In the genomic region with DNA sequence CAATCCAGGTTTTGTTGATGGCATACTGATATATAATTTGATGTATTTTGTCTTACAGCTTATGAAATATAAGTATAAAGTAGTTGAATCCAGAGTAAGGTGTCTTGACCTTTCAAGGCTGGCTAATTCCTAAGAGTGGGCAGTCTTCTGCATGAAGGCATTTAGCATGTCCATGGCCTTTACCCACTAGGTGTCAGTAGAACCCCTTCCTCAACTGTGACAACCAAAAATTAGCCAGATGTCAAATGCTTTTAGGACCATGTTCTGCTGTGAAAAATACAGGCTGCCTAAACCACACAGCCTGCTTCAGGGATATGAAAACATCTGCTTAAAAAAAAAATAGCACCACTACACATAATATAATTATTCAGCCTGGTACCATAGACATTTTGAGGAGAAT, we compare ENCODE assay signal across 10 mouse cellular contexts. TPM values are rescaled to one million over a fixed set of nuclear protein-coding genes. Genes with fewer than 3 reads are reported as not detected.
DNase-seq lines count a peak whose midpoint lies in the region; ATAC-seq lines count a peak whose summit lies in the region.
"Had no signal": no experiment of that assay in that cellular context is flagged by ENCODE, and none has a peak within 500 bp of the region (broad histone marks: within the 10 kb centered on the region; RNA-seq: fewer than 3 reads in every experiment).

No protein-coding gene starts in this region.

- no peak overlapping the region for H3K4me3 ChIP-seq in heart, embryonic 12.5 days
- H3K4me3 ChIP-seq: embryonic facial prominence, embryonic 15.5 days; limb, embryonic 15.5 days had no signal

- H3K4me2 ChIP-seq in heart, embryonic 12.5 days: no peak overlapping the region
- H3K4me2 ChIP-seq: embryonic facial prominence, embryonic 15.5 days; limb, embryonic 15.5 days had no signal

- H3K9ac ChIP-seq in heart, embryonic 12.5 days: no peak overlapping the region
- H3K9ac ChIP-seq: embryonic facial prominence, embryonic 15.5 days; limb, embryonic 15.5 days had no signal

- no peak for ATAC-seq in heart, embryonic 12.5 days (ENCODE audit: insufficient number of reproducible peaks, low FRiP score)

- no peaks in the 10 kb centered on the region for H3K9me3 ChIP-seq in heart, embryonic 12.5 days (replicated peaks)
- H3K9me3 ChIP-seq: embryonic facial prominence, embryonic 15.5 days; limb, embryonic 15.5 days had no signal

- H3K36me3 ChIP-seq in heart, embryonic 12.5 days: no peaks in the 10 kb centered on the region
- H3K36me3 ChIP-seq: embryonic facial prominence, embryonic 15.5 days; limb, embryonic 15.5 days had no signal

- no peak overlapping the region for H3K27ac ChIP-seq in heart, embryonic 12.5 days (ENCODE audit: poor library complexity, severe bottlenecking)
- H3K27ac ChIP-seq: embryonic facial prominence, embryonic 15.5 days; limb, embryonic 15.5 days had no signal

- no peaks in the 10 kb centered on the region for H3K27me3 ChIP-seq in heart, embryonic 12.5 days (replicated peaks)
- H3K27me3 ChIP-seq: embryonic facial prominence, embryonic 15.5 days; limb, embryonic 15.5 days had no signal

- H3K4me1 ChIP-seq in heart, embryonic 12.5 days (replicated peaks): peaks cover 6% of the 10 kb centered on the region; the same call in 1 of the 2 replicates

- peak; percentile 61 to 73 for DNase-seq in heart, adult 18-20 months
- DNase-seq in 3T3-L1 (ENCODE audit: low read depth, low spot score): peak; percentile 89
- DNase-seq in ES-CJ7 (ENCODE audit: low read depth, low spot score): peak; percentile 75
- peak; percentile 83 for DNase-seq in forelimb bud, embryonic 11.5 days (ENCODE audit: low read depth, low spot score)
- peak; percentile 80 for DNase-seq in lung, postnatal 36 days
- no peak for DNase-seq in natural killer cell, adult 2 months (ENCODE audit: low spot score in 2 of 2)
- DNase-seq in urinary bladder, postnatal 10 days (ENCODE audit: low spot score): no peak

RNA-seq across cellular contexts. Expression of a gene that starts 11.8 kb away (rescaled TPM):
- total RNA-seq in heart, adult 18-20 months (2021): 10 to 100 TPM; 34.8 to 41.2 TPM
- polyA plus RNA-seq in heart, embryonic 12.5 days (2016; fragmentation: Nextera tagmentation; extraction: Ambion mirVana): 81.7 and 82.9 TPM in 2 replicates

Comparison
In these comparisons a context has a peak if more than half of its experiments do, and no peak if none do; other contexts are left out.
1. DNase-seq: peak in heart, adult 18-20 months (2 of 2), 3T3-L1 (single experiment), ES-CJ7 (single experiment), forelimb bud, embryonic 11.5 days (single experiment) and lung, postnatal 36 days (single experiment); none in natural killer cell, adult 2 months (0 of 2) and urinary bladder, postnatal 10 days (single experiment).